Mouse (Mus musculus) intestine, embryonic 14.5 days (tissue): ENCODE data around the gene Gpr174. TPM values are rescaled to one million over a fixed set of nuclear protein-coding genes. Genes with fewer than 3 reads are reported as not detected.
"Not testable (repeated sequence)": the region's sequence is repeated elsewhere in the genome, so short reads cannot be mapped to it uniquely, and the experiment has no call there.

Experiments
- ATAC-seq: fragments of 200-750 bp; cut with Nextera tagmentation; replicated peaks from 2 replicates; pipeline ENCODE4 v1.8.0; 2017; ENCODE audit warnings: low read depth, moderate number of reproducible peaks, moderate TSS enrichment, moderate library complexity; ENCODE audit not compliant: low FRiP score, low TSS enrichment
- DNase-seq: peaks from one replicate; pipeline ENCODE4 v3.0.0-alpha.2; 2018; ENCODE audit warnings: low spot score
- H3K27ac ChIP-seq: fragments of 300-500 bp; sonication (generic); 2 replicates; pipeline ENCODE4 v1.5.1; 2014; ENCODE audit warnings: low read depth, mild to moderate bottlenecking, control low read depth
- H3K27me3 ChIP-seq: fragments of 300-500 bp; sonication (generic); replicated peaks from 2 replicates; pipeline ENCODE4 v1.6.1; 2014; ENCODE audit warnings: low read length, control low read depth; ENCODE audit not compliant: control insufficient read depth, insufficient read depth
- H3K36me3 ChIP-seq: fragments of 300-500 bp; sonication (generic); 2 replicates; pipeline ENCODE4 v1.6.1; 2014; ENCODE audit warnings: low read length, control low read depth; ENCODE audit not compliant: control insufficient read depth, insufficient read depth
- H3K4me1 ChIP-seq: fragments of 300-500 bp; sonication (generic); replicated peaks from 2 replicates; pipeline ENCODE4 v1.6.1; 2014; ENCODE audit warnings: low read length, control low read depth, mixed read lengths; ENCODE audit not compliant: control insufficient read depth, insufficient read depth
- H3K4me2 ChIP-seq: fragments of 300-500 bp; sonication (generic); 2 replicates; pipeline ENCODE4 v1.6.1; 2014; ENCODE audit warnings: low read length
- H3K4me3 ChIP-seq: fragments of 300-500 bp; sonication (generic); 2 replicates; pipeline ENCODE4 v1.5.1; 2014; ENCODE audit warnings: low read depth, low read length, control low read depth, mixed read lengths
- H3K9ac ChIP-seq: fragments of 300-500 bp; sonication (generic); 2 replicates; pipeline ENCODE4 v1.6.1; 2014; ENCODE audit warnings: mild to moderate bottlenecking, low read length
- H3K9me3 ChIP-seq: fragments of 300-500 bp; sonication (generic); 2 replicates; pipeline ENCODE4 v1.6.1; 2016; ENCODE audit warnings: low read length, control low read depth; ENCODE audit not compliant: control insufficient read depth
- WGBS: fragments of 180-500 bp; shearing (Covaris S2); extraction: QIAGEN DNeasy Blood & Tissue Kit; methylation state at CpG from one replicate; pipeline ENCODE4 v1.1.7; 2014; 5-methylcytosine and 5-hydroxymethylcytosine counted together
- polyA plus RNA-seq: library from polyadenylated mRNA; unstranded; fragments of >200 nt; fragmentation: Nextera tagmentation; extraction: Ambion mirVana; gene quantifications from 2 replicates; pipeline ENCODE4 v1.2.1, GENCODE M21; 2014

Gene Gpr174
- polyA plus RNA-seq, 1 experiment from 2014 or later: 0.08 TPM

- Histone ChIP-seq H3K36me3 (no peaks in the 10 kb centered on the region), H3K4me2 (no peak overlapping the region), H3K27me3 (no peaks in the 10 kb centered on the region), H3K9me3 (no peaks in the 10 kb centered on the region), H3K4me1 (no peaks in the 10 kb centered on the region), H3K27ac (no peak overlapping the region), H3K9ac (no peak overlapping the region), H3K4me3 (no peak overlapping the region)
- DNase-seq (no peak), ATAC-seq (no peak)
- 43% methylated on average over 4 of the region's 4 CpGs for WGBS
Measured at GRCm38 (mm10) chrX:107284211-107284610, 28.5 kb downstream of the Gpr174 start.

- not testable (repeated sequence) for H3K4me1 ChIP-seq, ATAC-seq, H3K4me2 ChIP-seq, H3K9ac ChIP-seq, H3K4me3 ChIP-seq, H3K9me3 ChIP-seq, H3K27ac ChIP-seq, H3K27me3 ChIP-seq, DNase-seq, H3K36me3 ChIP-seq
- 85% methylated on average over 6 of the region's 6 CpGs for WGBS
Measured at GRCm38 (mm10) chrX:107297861-107298260, 42.2 kb downstream of the Gpr174 start.

- Histone ChIP-seq H3K36me3 (no peaks in the 10 kb centered on the region), H3K4me3 (no peak overlapping the region), H3K9ac (no peak overlapping the region), H3K4me2 (no peak overlapping the region), H3K27me3 (no peaks in the 10 kb centered on the region), H3K9me3 (no peaks in the 10 kb centered on the region), H3K4me1 (no peaks in the 10 kb centered on the region), H3K27ac (no peak overlapping the region)
- ATAC-seq (no peak), DNase-seq (no peak)
Measured at GRCm38 (mm10) chrX:107298761-107299160, 43.1 kb downstream of the Gpr174 start.

GRCm38 (mm10) chrX:107306492-107306891, 50.8 kb downstream of the Gpr174 start:
- Histone ChIP-seq H3K9me3 (no peaks in the 10 kb centered on the region), H3K4me2 (no peak overlapping the region), H3K36me3 (no peaks in the 10 kb centered on the region), H3K27me3 (no peaks in the 10 kb centered on the region), H3K27ac (no peak overlapping the region), H3K9ac (no peak overlapping the region), H3K4me1 (no peaks in the 10 kb centered on the region), H3K4me3 (no peak overlapping the region)
- DNase-seq: no peak
- ATAC-seq: no peak

- Histone ChIP-seq H3K4me2 (no peak overlapping the region), H3K27ac (no peak overlapping the region), H3K9ac (no peak overlapping the region), H3K9me3 (no peaks in the 10 kb centered on the region), H3K36me3 (no peaks in the 10 kb centered on the region), H3K27me3 (no peaks in the 10 kb centered on the region), H3K4me1 (0 out of 2 replicates have a peak, but pooled peaks cover 4% of the 10 kb centered on the region), H3K4me3 (no peak overlapping the region)
- WGBS: 52% methylated on average over 5 of the region's 5 CpGs
- DNase-seq: no peak
- no peak for ATAC-seq
Measured at GRCm38 (mm10) chrX:107312533-107312932, 56.9 kb downstream of the Gpr174 start.

GRCm38 (mm10) chrX:107325697-107326381, 70.2 kb downstream of the Gpr174 start:
- H3K27ac ChIP-seq: no peak overlapping the region
- no peaks in the 10 kb centered on the region for H3K4me1 ChIP-seq
- no peak overlapping the region for H3K4me2 ChIP-seq
- ATAC-seq: no peak
- no peak for DNase-seq
- WGBS: 43% methylated on average over 8 of the region's 8 CpGs
- H3K4me3 ChIP-seq: no peak overlapping the region
- no peaks in the 10 kb centered on the region for H3K9me3 ChIP-seq
- no peaks in the 10 kb centered on the region for H3K36me3 ChIP-seq
- no peak overlapping the region for H3K9ac ChIP-seq
- H3K27me3 ChIP-seq: no peaks in the 10 kb centered on the region

GRCm38 (mm10) chrX:107329849-107330248, 74.2 kb downstream of the Gpr174 start:
- Histone ChIP-seq H3K4me1 (no peaks in the 10 kb centered on the region), H3K4me3 (no peak overlapping the region), H3K9ac (no peak overlapping the region), H3K4me2 (no peak overlapping the region), H3K27me3 (no peaks in the 10 kb centered on the region), H3K9me3 (no peaks in the 10 kb centered on the region), H3K27ac (no peak overlapping the region), H3K36me3 (no peaks in the 10 kb centered on the region)
- DNase-seq (no peak), ATAC-seq (no peak)
- 77% methylated on average over 3 of the region's 3 CpGs for WGBS

GRCm38 (mm10) chrX:107336609-107337008, 80.9 kb downstream of the Gpr174 start:
- no peaks in the 10 kb centered on the region for H3K27me3 ChIP-seq
- no peak for DNase-seq
- WGBS: 100% methylated on average over 1 of the region's 1 CpGs
- H3K27ac ChIP-seq: no peak overlapping the region
- no peaks in the 10 kb centered on the region for H3K9me3 ChIP-seq
- ATAC-seq: no peak
- no peaks in the 10 kb centered on the region for H3K36me3 ChIP-seq
- no peak overlapping the region for H3K4me3 ChIP-seq
- no peak overlapping the region for H3K4me2 ChIP-seq
- H3K4me1 ChIP-seq: no peaks in the 10 kb centered on the region
- H3K9ac ChIP-seq: no peak overlapping the region

- no peaks in the 10 kb centered on the region for H3K9me3 ChIP-seq
- WGBS: 68% methylated on average over 3 of the region's 3 CpGs
- no peak overlapping the region for H3K27ac ChIP-seq
- no peak for ATAC-seq
- H3K27me3 ChIP-seq: no peaks in the 10 kb centered on the region
- no peak overlapping the region for H3K4me2 ChIP-seq
- no peaks in the 10 kb centered on the region for H3K4me1 ChIP-seq
- H3K36me3 ChIP-seq: no peaks in the 10 kb centered on the region
- no peak overlapping the region for H3K4me3 ChIP-seq
- DNase-seq: no peak
- no peak overlapping the region for H3K9ac ChIP-seq
Measured at GRCm38 (mm10) chrX:107341980-107342379, 86.3 kb downstream of the Gpr174 start.
